Comparison of ENCODE assay signal across 17 mouse cellular contexts in the genomic region with DNA sequence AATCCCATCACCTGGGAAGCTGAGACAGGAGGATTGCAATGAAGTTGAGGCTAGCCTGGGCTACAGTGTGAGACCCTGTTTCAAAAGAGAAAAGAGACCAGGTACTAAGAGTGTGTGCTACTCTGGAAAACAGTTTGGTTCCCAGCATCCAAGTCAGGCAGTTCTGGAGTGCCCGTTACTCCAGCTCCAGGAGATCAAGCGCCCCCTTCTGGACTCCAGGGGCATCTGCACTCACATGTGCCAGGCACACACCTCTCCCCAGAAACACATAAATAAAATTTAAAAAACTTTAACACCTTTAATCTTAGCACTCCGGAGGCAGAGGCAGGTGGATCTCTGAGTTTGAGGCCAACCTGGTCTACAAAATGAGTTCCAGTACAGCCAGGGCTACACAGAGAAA. TPM values are rescaled to one million over a fixed set of nuclear protein-coding genes. Genes with fewer than 3 reads are reported as not detected.
"Had no signal": no experiment of that assay in that cellular context is flagged by ENCODE, and none has a peak within 500 bp of the region (broad histone marks: within the 10 kb centered on the region; RNA-seq: fewer than 3 reads in every experiment).

No protein-coding gene starts in this region.

- H3K27me3 ChIP-seq: neural tube, embryonic 12.5 days had no signal

- H3K27ac ChIP-seq: liver, embryonic 13.5 days; macrophage; midbrain, embryonic 12.5 days; midbrain, embryonic 15.5 days; neural tube, embryonic 12.5 days; neural tube, embryonic 15.5 days; stomach, postnatal 0 days had no signal

- H3K4me3 ChIP-seq: liver, embryonic 13.5 days; midbrain, embryonic 12.5 days; midbrain, embryonic 15.5 days; neural tube, embryonic 12.5 days; neural tube, embryonic 15.5 days had no signal

- H3K9ac ChIP-seq: liver, embryonic 13.5 days; midbrain, embryonic 12.5 days; midbrain, embryonic 15.5 days; neural tube, embryonic 12.5 days; neural tube, embryonic 15.5 days had no signal

- DNase-seq: liver, embryonic 13.5 days; thymus, adult 18-20 months had no signal

- H3K9me3 ChIP-seq: liver, embryonic 13.5 days; midbrain, embryonic 12.5 days; midbrain, embryonic 15.5 days; neural tube, embryonic 12.5 days; neural tube, embryonic 15.5 days had no signal

- H3K36me3 ChIP-seq: liver, embryonic 13.5 days; midbrain, embryonic 12.5 days; midbrain, embryonic 15.5 days; neural tube, embryonic 12.5 days; neural tube, embryonic 15.5 days had no signal

RNA-seq across cellular contexts. Expression of a gene that starts 19.4 kb away (rescaled TPM):
- total RNA-seq: layer of hippocampus, adult 18-20 months; layer of hippocampus, postnatal 14 days; left cerebral cortex, postnatal 10 days; left cerebral cortex, postnatal 36 days had no signal
- polyA plus RNA-seq: kidney, embryonic 16.5 days; limb, embryonic 11.5 days; midbrain, embryonic 12.5 days; midbrain, embryonic 15.5 days; neural tube, embryonic 12.5 days; stomach, postnatal 0 days had no signal

RNA-seq across cellular contexts. Expression of a gene that starts 33.2 kb away (rescaled TPM):
- total RNA-seq: layer of hippocampus, postnatal 14 days; left cerebral cortex, postnatal 10 days had no signal
- polyA plus RNA-seq: kidney, embryonic 16.5 days; limb, embryonic 11.5 days; liver, embryonic 13.5 days; lung, embryonic 16.5 days; midbrain, embryonic 12.5 days; midbrain, embryonic 15.5 days; neural tube, embryonic 12.5 days; neural tube, embryonic 15.5 days; stomach, embryonic 14.5 days; stomach, postnatal 0 days had no signal

RNA-seq across cellular contexts. Expression of a gene that starts 43.8 kb away (rescaled TPM):
- total RNA-seq: left cerebral cortex, postnatal 10 days had no signal
- polyA plus RNA-seq: kidney, embryonic 16.5 days; limb, embryonic 11.5 days; liver, adult 2 months; liver, embryonic 13.5 days; lung, embryonic 16.5 days; midbrain, embryonic 12.5 days; midbrain, embryonic 15.5 days; neural tube, embryonic 12.5 days; neural tube, embryonic 15.5 days; stomach, embryonic 14.5 days; stomach, postnatal 0 days had no signal

RNA-seq across cellular contexts. Expression of a gene that starts 52.4 kb away (rescaled TPM):
- polyA plus RNA-seq: neural tube, embryonic 12.5 days had no signal
